Mouse (Mus musculus) forebrain, embryonic 12.5 days (tissue): ENCODE results near the gene Arih1. TPM values are rescaled to one million over a fixed set of nuclear protein-coding genes. Genes with fewer than 3 reads are reported as not detected.
"Not testable (repeated sequence)": the region's sequence is repeated elsewhere in the genome, so short reads cannot be mapped to it uniquely, and the experiment has no call there.

Experiments
- ATAC-seq: fragments of 200-750 bp; cut with Nextera tagmentation; 2 replicates; pipeline ENCODE4 v1.8.0; 2017; ENCODE audit warnings: moderate TSS enrichment; ENCODE audit not compliant: low FRiP score
- H3K27ac ChIP-seq: fragments of 300-500 bp; sonication (generic); 2 replicates; pipeline ENCODE4 v1.5.1; 2016; ENCODE audit warnings: mild to moderate bottlenecking
- H3K27me3 ChIP-seq: fragments of 300-500 bp; sonication (generic); 2 replicates; pipeline ENCODE4 v1.6.1; 2016; ENCODE audit warnings: mild to moderate bottlenecking
- H3K36me3 ChIP-seq: fragments of 300-500 bp; sonication (generic); replicated peaks from 2 replicates; pipeline ENCODE4 v1.6.1; 2016; ENCODE audit warnings: mild to moderate bottlenecking
- H3K4me1 ChIP-seq: fragments of 300-500 bp; sonication (generic); 2 replicates; pipeline ENCODE4 v1.6.1; 2016
- H3K4me2 ChIP-seq: fragments of 300-500 bp; sonication (generic); 2 replicates; pipeline ENCODE4 v1.6.1; 2016; ENCODE audit warnings: mild to moderate bottlenecking, moderate library complexity
- H3K4me3 ChIP-seq: fragments of 300-500 bp; sonication (generic); replicated peaks from 2 replicates; pipeline ENCODE4 v1.5.1; 2016; ENCODE audit warnings: mild to moderate bottlenecking
- H3K9ac ChIP-seq: fragments of 300-500 bp; sonication (generic); 2 replicates; pipeline ENCODE4 v1.6.1; 2016; ENCODE audit warnings: mild to moderate bottlenecking
- H3K9me3 ChIP-seq: fragments of 300-500 bp; sonication (generic); 2 replicates; pipeline ENCODE4 v1.6.1; 2016
- WGBS: fragments of 180-500 bp; shearing (Covaris S2); methylation state at CpG from one replicate; pipeline ENCODE4 v1.1.7; 2016; 5-methylcytosine and 5-hydroxymethylcytosine counted together
- polyA plus RNA-seq: library from polyadenylated mRNA; unstranded; fragments of >200 nt; fragmentation: Nextera tagmentation; extraction: Ambion mirVana; gene quantifications from 2 replicates; pipeline ENCODE4 v1.2.1, GENCODE M21; 2016

The Arih1 gene
- polyA plus RNA-seq, 1 experiment from 2014 or later = 27.1 TPM

DNA sequence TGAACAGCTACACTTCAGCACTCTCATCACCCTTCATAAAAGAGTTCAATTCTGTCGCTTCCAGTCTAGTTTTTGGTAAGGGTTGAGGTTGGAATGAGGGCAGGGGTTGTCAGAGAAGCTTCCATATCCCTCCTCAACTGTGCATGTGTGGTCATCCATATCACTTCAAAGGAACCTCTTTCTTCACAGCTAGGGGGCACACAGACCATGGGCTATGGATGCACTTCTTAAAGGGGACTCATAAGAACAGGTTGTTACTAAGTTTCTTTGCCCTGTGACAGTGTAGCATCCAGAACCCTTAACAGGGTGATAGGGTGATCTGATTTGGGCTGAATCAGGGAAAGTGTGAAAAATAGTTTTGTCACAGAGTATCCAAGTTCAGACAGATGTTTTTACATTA, 128.4 kb downstream of the Arih1 start:
- H3K9ac ChIP-seq, H3K4me1 ChIP-seq, ATAC-seq, H3K27ac ChIP-seq, H3K9me3 ChIP-seq, H3K4me2 ChIP-seq, H3K4me3 ChIP-seq, H3K36me3 ChIP-seq, H3K27me3 ChIP-seq: not testable (repeated sequence)
- 75% methylated on average over 1 of the region's 1 CpGs for WGBS

DNA sequence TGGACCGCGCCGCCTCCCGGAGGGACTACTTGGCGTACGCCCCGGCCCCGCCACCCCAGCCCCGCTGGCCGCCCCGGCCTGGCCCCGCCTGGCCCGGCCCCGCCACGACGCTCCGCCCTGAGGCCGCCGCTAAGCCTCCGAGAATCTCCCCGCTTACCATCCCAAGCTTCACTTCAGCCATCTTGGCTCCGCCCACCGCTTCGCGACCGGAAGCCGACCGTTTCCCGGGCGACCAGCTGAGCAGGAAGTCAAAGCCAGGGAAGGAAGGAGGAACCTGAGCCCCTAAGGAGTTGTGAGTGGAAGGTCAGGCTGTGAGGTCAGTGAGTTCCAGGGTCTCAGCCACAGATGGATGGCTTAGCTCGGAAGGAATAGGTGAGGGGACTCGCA, 133.2 kb downstream of the Arih1 start, which contains the start of gene Bbs4:
Gene Bbs4, minus strand, starts transcription at position 256 of the 387 bp plus-strand sequence.
- H3K4me3 ChIP-seq = peak within 1 kb of the TSS; percentile 65
- WGBS = 1% methylated on average over 32 of the region's 32 CpGs
- peaks cover 9% of the 10 kb centered on the region for H3K4me1 ChIP-seq

DNA sequence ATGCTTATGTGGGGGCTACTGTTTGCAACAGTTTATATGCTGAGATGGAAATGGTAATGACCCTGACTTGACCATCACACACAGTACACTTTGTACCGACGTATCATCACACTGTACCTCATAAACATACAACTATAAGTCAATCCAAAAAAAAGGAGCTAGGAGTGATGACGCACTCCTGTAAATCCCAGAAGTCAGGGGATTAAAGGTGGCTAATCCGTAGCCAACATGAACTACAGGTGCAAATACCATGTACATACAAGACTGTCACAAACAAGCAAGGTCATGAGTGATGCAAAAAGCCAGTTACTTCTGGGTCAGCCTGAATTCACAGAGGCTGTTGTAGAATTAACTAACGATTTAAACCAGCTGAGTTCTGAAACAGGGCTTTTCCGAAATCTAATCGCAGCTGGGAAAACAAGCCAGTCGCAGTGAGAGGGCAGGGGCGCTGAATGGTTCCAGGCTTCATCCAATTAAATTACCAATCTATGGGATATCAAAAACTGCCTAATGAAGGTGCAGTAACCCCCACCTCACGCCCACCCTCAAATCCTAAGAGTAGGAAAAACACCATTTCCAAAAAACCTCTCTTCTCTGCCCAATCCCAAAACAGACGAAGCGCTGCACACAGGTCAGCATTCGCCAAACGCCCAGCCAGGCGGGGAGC, 133.7 kb downstream of the Arih1 start:
- Histone ChIP-seq H3K4me3 (peak overlapping the region; percentile 65), H3K4me1 (peaks cover 9% of the 10 kb centered on the region), H3K27ac (peak overlapping the region; percentile 84), H3K9ac (peak overlapping the region; percentile 86), H3K9me3 (no peaks in the 10 kb centered on the region), H3K4me2 (peak overlapping the region; percentile 74), H3K36me3 (no peaks in the 10 kb centered on the region), H3K27me3 (no peaks in the 10 kb centered on the region)
- ATAC-seq = peak; percentile 57; the same call in 1 of the 2 replicates
- 14% methylated on average over 15 of the region's 15 CpGs for WGBS

More for the DNA sequence above, 133.2 kb downstream of the Arih1 start, which contains the start of gene Bbs4:
- H3K27ac ChIP-seq = peak within 1 kb of the TSS; percentile 84
- H3K4me2 ChIP-seq = peak within 1 kb of the TSS; percentile 74
- no peaks in the 10 kb centered on the region for H3K9me3 ChIP-seq
- H3K9ac ChIP-seq = peak within 1 kb of the TSS; percentile 86
- no peaks in the 10 kb centered on the region for H3K36me3 ChIP-seq
- no peaks in the 10 kb centered on the region for H3K27me3 ChIP-seq
- ATAC-seq = peak; percentile 93

DNA sequence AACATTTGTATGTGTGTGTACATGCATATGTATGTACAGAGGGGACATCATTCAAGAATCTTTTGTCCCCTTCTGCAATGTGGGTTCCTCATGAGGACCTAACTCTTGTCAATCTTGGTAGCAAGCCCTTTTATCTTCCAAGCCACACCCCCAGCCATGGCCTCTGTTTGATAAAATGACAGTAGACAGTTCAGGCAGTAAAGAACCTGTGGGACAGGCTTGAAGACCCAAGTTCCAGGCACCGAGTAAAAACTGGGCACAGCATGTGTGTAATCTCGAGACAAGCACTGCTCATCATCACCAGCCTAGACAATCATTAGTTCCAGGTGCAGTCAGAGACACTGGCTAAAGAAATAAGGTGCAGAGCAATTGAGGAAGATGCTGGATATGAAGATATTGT, 140.2 kb downstream of the Arih1 start:
- no peak overlapping the region for H3K4me2 ChIP-seq
- H3K27me3 ChIP-seq = no peaks in the 10 kb centered on the region
- 87% methylated on average over 2 of the region's 2 CpGs for WGBS
- 0 out of 2 replicates have a peak, but pooled peaks cover 4% of the 10 kb centered on the region for H3K9me3 ChIP-seq
- no peaks in the 10 kb centered on the region for H3K4me1 ChIP-seq
- peaks cover 28% of the 10 kb centered on the region for H3K36me3 ChIP-seq
- H3K9ac ChIP-seq = no peak overlapping the region
- H3K4me3 ChIP-seq = no peak overlapping the region
- ATAC-seq = no peak
- no peak overlapping the region for H3K27ac ChIP-seq

DNA sequence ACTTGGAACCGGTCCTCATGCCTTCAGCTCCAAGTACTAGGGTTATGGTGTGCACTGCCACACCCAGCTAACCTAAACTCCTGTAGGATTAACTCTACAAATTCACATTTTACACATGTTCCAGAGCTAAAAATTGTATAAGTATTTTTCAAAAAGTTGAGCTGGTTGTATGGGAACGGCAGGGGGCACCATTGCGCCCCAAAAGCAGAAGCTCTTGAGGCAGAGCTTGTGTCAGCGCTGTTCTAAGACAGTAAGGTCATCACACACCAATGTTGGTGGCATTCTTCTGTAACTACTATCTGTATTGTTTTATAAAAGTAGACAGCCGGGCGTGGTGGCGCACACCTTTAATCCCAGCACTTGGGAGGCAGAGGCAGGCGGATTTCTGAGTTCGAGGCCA, 146.4 kb downstream of the Arih1 start:
- Histone ChIP-seq H3K4me3 (no peak overlapping the region), H3K4me1 (no peaks in the 10 kb centered on the region), H3K27me3 (no peaks in the 10 kb centered on the region), H3K4me2 (no peak overlapping the region), H3K36me3 (peaks cover 33% of the 10 kb centered on the region), H3K9ac (no peak overlapping the region), H3K9me3 (0 out of 2 replicates have a peak, but pooled peaks cover 4% of the 10 kb centered on the region), H3K27ac (no peak overlapping the region)
- 88% methylated on average over 9 of the region's 9 CpGs for WGBS
- no peak for ATAC-seq

DNA sequence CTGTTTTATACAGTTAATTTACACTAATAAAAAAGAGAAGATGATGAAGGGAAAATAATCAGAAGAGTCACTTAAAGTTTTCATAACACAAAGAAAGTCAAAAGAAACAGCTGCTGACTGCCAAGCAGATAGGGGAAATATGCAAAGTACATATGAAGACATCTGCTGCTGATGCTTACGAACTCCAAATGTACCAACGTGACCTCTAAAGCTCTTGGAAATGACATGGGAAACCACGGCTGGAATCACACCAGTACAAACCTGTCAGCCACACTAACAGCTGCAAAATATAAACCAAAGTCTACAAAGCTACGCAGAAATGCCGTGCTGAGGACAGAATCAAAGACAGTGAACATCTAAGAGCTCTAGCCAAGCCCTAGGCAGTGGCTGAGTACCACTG, 147.3 kb downstream of the Arih1 start:
- ATAC-seq = no peak
- Histone ChIP-seq H3K27ac (no peak overlapping the region), H3K27me3 (no peaks in the 10 kb centered on the region), H3K36me3 (peaks cover 33% of the 10 kb centered on the region), H3K9ac (no peak overlapping the region), H3K4me3 (no peak overlapping the region), H3K4me1 (no peaks in the 10 kb centered on the region), H3K9me3 (0 out of 2 replicates have a peak, but pooled peaks cover 4% of the 10 kb centered on the region), H3K4me2 (no peak overlapping the region)
- 89% methylated on average over 5 of the region's 5 CpGs for WGBS

DNA sequence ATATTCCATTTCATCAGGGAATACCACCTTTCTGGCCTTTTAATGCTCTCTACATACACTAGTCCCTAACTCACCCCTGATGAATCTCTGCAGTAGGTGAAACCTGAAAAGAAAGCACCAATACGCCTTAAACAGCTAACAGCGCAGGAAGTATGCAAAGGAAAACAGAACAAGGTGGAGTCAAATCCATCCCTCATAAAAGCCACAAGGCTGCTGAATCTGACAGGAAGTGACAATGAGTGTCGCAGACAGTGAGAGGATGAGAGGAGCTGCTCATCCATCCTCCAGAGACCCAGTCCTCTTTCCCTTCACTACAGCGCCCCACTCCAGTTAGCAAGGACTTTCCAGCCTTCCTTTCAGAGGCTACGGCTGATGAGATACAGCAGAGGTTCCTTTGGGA, 148.0 kb downstream of the Arih1 start:
- Histone ChIP-seq H3K9me3 (0 out of 2 replicates have a peak, but pooled peaks cover 4% of the 10 kb centered on the region), H3K27me3 (no peaks in the 10 kb centered on the region), H3K4me1 (no peaks in the 10 kb centered on the region), H3K4me3 (no peak overlapping the region), H3K36me3 (peaks cover 30% of the 10 kb centered on the region), H3K27ac (no peak overlapping the region), H3K4me2 (no peak overlapping the region), H3K9ac (no peak overlapping the region)
- ATAC-seq = no peak
- WGBS = 87% methylated on average over 5 of the region's 5 CpGs

Other genes with a start within 250 kb of the Arih1 start
- gene Adpgk, start 195.1 kb downstream of the Arih1 start, polyA plus RNA-seq = 28.4 and 29.0 TPM in 2 replicates
- gene Bbs4, start 133.1 kb downstream of the Arih1 start, polyA plus RNA-seq = 25.4 and 28.7 TPM in 2 replicates
- gene Hexa, start 52.9 kb upstream of the Arih1 start, polyA plus RNA-seq = 37.1 and 43.3 TPM in 2 replicates
- 0.15 TPM in 1 of 2 replicates, not detected in the other for gene Tmem202, start 53.2 kb upstream of the Arih1 start, polyA plus RNA-seq
- gene Celf6, start 91.3 kb upstream of the Arih1 start, polyA plus RNA-seq = 14.4 and 16.7 TPM in 2 replicates
- gene Parp6, start 130.7 kb upstream of the Arih1 start, polyA plus RNA-seq = 105 and 116 TPM in 2 replicates
- 1,825 and 1,829 TPM in 2 replicates for gene Pkm, start 169.8 kb upstream of the Arih1 start, polyA plus RNA-seq
- 0.40 and 0.49 TPM in 2 replicates for gene Gramd2, start 193.5 kb upstream of the Arih1 start, polyA plus RNA-seq